Mouse (Mus musculus): Measurements from ENCODE around the gene Cacna1a. TPM values are rescaled to one million over a fixed set of nuclear protein-coding genes. Genes with fewer than 3 reads are reported as not detected.

The Cacna1a gene
- polyA plus RNA-seq, 1 experiment from 2014 or later, result 8.3 TPM

GRCm38 (mm10) chr8:84565577-84566360, 177.5 kb downstream of the Cacna1a start:
- 57% methylated on average over 25 of the region's 25 CpGs for WGBS
- Histone ChIP-seq H3K27me3 (peaks cover 47% of the 10 kb centered on the region), H3K4me1 (replicated peaks) (peaks cover 8% of the 10 kb centered on the region; the same call in 1 of the 2 replicates), H3K4me3 (no peak overlapping the region), H3K27ac (no peak overlapping the region), H3K9ac (no peak overlapping the region), H3K4me2 (no peak overlapping the region), H3K9me3 (replicated peaks) (no peaks in the 10 kb centered on the region), H3K36me3 (no peaks in the 10 kb centered on the region)
- no peak for ATAC-seq (replicated peaks; ENCODE audit: insufficient number of reproducible peaks, insufficient read depth, low FRiP score, low read depth)

- peaks cover 38% of the 10 kb centered on the region for H3K27me3 ChIP-seq
- H3K9me3 ChIP-seq (replicated peaks), result no peaks in the 10 kb centered on the region
- no peak overlapping the region for H3K4me3 ChIP-seq
- peaks cover 8% of the 10 kb centered on the region; the same call in 1 of the 2 replicates for H3K4me1 ChIP-seq (replicated peaks)
- H3K27ac ChIP-seq, result no peak overlapping the region
- peak; percentile 24; the same call in 1 of the 2 replicates for ATAC-seq (replicated peaks; ENCODE audit: insufficient number of reproducible peaks, insufficient read depth, low FRiP score, low read depth)
- no peaks in the 10 kb centered on the region for H3K36me3 ChIP-seq
- no peak overlapping the region for H3K4me2 ChIP-seq
- 60% methylated on average over 12 of the region's 12 CpGs for WGBS
- no peak overlapping the region for H3K9ac ChIP-seq
Measured at GRCm38 (mm10) chr8:84566816-84567413, 178.7 kb downstream of the Cacna1a start.

GRCm38 (mm10) chr8:84567541-84567940, 179.3 kb downstream of the Cacna1a start:
- Histone ChIP-seq H3K9ac (no peak overlapping the region), H3K9me3 (replicated peaks) (no peaks in the 10 kb centered on the region), H3K4me3 (no peak overlapping the region), H3K4me1 (replicated peaks) (peaks cover 8% of the 10 kb centered on the region; the same call in 1 of the 2 replicates), H3K4me2 (no peak overlapping the region), H3K36me3 (no peaks in the 10 kb centered on the region), H3K27me3 (peaks cover 38% of the 10 kb centered on the region), H3K27ac (no peak overlapping the region)
- ATAC-seq (replicated peaks; ENCODE audit: insufficient number of reproducible peaks, insufficient read depth, low FRiP score, low read depth), result no peak
- WGBS, result 60% methylated on average over 19 of the region's 19 CpGs

DNA sequence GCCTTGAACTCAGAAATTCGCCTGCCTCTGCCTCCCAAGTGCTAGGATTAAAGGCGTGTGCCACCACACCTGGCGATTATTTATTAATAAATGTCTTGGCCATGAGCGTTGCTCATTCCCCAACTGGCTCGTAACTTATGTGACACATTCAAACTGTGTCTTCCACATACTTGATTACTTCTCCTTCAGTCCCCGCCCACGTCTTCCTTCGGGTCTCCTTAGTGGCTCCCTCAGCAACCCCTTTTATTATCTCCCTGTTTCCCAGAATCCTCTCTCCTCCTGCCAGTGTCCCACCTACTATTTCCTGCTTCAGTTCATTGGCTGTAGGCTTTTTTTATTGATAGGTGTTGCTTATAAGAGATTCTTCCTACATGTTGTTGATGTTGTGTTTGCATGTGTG, 180.5 kb downstream of the Cacna1a start:
- no peaks in the 10 kb centered on the region for H3K36me3 ChIP-seq
- no peak overlapping the region for H3K27ac ChIP-seq
- no peak overlapping the region for H3K9ac ChIP-seq
- no peak overlapping the region for H3K4me2 ChIP-seq
- H3K4me3 ChIP-seq, result no peak overlapping the region
- peaks cover 8% of the 10 kb centered on the region; the same call in 1 of the 2 replicates for H3K4me1 ChIP-seq (replicated peaks)
- 82% methylated on average over 8 of the region's 8 CpGs for WGBS
- no peaks in the 10 kb centered on the region for H3K9me3 ChIP-seq (replicated peaks)
- ATAC-seq (replicated peaks; ENCODE audit: insufficient number of reproducible peaks, insufficient read depth, low FRiP score, low read depth), result no peak
- H3K27me3 ChIP-seq, result peaks cover 36% of the 10 kb centered on the region

DNA sequence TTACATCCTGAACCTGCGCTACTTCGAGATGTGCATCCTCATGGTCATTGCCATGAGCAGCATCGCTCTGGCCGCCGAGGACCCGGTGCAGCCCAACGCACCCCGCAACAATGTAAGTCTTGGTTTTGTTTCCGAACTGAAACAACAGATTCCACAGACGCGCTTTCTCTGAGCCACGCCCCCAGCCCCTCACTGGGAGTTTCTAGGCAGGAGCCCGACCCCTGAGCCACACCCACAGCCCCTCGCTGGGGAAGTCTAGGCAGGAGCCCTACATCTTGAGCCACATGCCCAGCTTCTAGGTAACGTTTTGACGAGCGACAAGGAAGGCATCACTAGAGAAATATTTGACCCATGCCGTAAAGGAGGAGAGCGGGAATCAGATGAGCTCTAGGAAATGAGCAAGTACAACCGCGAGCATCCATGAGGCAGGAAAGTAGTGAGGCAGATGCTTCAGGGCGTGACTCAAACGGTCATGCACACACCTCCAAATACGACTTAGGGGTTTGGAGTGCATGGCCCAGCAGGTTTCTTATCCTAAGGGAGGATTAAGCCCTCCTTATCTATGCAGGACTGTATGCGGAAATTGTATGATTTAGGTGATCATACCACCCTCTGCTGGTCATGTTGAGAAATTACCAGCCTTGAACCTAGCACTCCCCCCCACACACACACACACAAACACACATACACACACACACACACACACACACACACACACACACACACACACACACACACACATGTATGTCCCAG, 181.9 kb downstream of the Cacna1a start:
- H3K27me3 ChIP-seq, result peaks cover 30% of the 10 kb centered on the region
- peak overlapping the region; percentile 36; the same call in 1 of the 2 replicates for H3K4me2 ChIP-seq
- no peak overlapping the region for H3K27ac ChIP-seq
- H3K9ac ChIP-seq, result no peak overlapping the region
- no peaks in the 10 kb centered on the region for H3K36me3 ChIP-seq
- WGBS, result 25% methylated on average over 25 of the region's 25 CpGs
- peaks cover 8% of the 10 kb centered on the region; the same call in 1 of the 2 replicates for H3K4me1 ChIP-seq (replicated peaks)
- no peak for ATAC-seq (replicated peaks; ENCODE audit: insufficient number of reproducible peaks, insufficient read depth, low FRiP score, low read depth)
- no peak overlapping the region for H3K4me3 ChIP-seq
- H3K9me3 ChIP-seq (replicated peaks), result no peaks in the 10 kb centered on the region

- no peaks in the 10 kb centered on the region for H3K27me3 ChIP-seq
- 79% methylated on average over 4 of the region's 4 CpGs for WGBS
- no peak overlapping the region for H3K4me3 ChIP-seq
- no peak overlapping the region for H3K4me2 ChIP-seq
- no peaks in the 10 kb centered on the region for H3K9me3 ChIP-seq (replicated peaks)
- ATAC-seq (replicated peaks; ENCODE audit: insufficient number of reproducible peaks, insufficient read depth, low FRiP score, low read depth), result no peak
- no peaks in the 10 kb centered on the region for H3K36me3 ChIP-seq
- 0 out of 2 replicates have a peak, but pooled peaks cover 3% of the 10 kb centered on the region for H3K4me1 ChIP-seq (replicated peaks)
- H3K9ac ChIP-seq, result no peak overlapping the region
- no peak overlapping the region for H3K27ac ChIP-seq
Measured at GRCm38 (mm10) chr8:84577432-84577831, 189.2 kb downstream of the Cacna1a start.

- no peak overlapping the region for H3K9ac ChIP-seq
- H3K4me3 ChIP-seq, result no peak overlapping the region
- H3K36me3 ChIP-seq, result no peaks in the 10 kb centered on the region
- no peaks in the 10 kb centered on the region for H3K27me3 ChIP-seq
- no peak overlapping the region for H3K27ac ChIP-seq
- H3K9me3 ChIP-seq (replicated peaks), result no peaks in the 10 kb centered on the region
- no peak overlapping the region for H3K4me2 ChIP-seq
- WGBS, result 15% methylated on average over 3 of the region's 3 CpGs
- 0 out of 2 replicates have a peak, but pooled peaks cover 3% of the 10 kb centered on the region for H3K4me1 ChIP-seq (replicated peaks)
- peak; percentile 7; the same call in 1 of the 2 replicates for ATAC-seq (replicated peaks; ENCODE audit: insufficient number of reproducible peaks, insufficient read depth, low FRiP score, low read depth)
Measured at GRCm38 (mm10) chr8:84579595-84579994, 191.4 kb downstream of the Cacna1a start.

DNA sequence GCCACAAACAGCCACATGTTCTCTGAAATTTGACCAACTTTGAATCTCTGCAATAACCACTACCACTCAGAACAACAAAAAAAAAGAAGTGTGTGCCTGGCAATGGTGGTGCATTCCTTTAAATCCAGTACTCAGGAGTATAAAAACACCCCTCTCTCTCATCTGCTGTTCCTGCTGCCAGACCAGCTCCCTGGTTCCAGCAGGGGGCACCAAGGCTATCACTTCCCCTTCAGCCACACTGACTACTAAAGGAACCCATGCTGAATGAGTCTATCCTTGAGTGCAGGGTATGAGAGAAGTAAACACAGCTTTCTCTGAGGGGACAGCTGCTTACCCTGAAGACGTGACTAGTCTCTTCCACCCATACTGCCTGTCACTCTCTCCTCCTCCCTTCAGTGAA, 197.1 kb downstream of the Cacna1a start:
- H3K9ac ChIP-seq, result no peak overlapping the region
- H3K27me3 ChIP-seq, result no peaks in the 10 kb centered on the region
- H3K4me1 ChIP-seq (replicated peaks), result peaks cover 11% of the 10 kb centered on the region; the same call in 1 of the 2 replicates
- H3K9me3 ChIP-seq (replicated peaks), result no peaks in the 10 kb centered on the region
- 32% methylated on average over 1 of the region's 1 CpGs for WGBS
- no peak for ATAC-seq (replicated peaks; ENCODE audit: insufficient number of reproducible peaks, insufficient read depth, low FRiP score, low read depth)
- no peak overlapping the region for H3K4me2 ChIP-seq
- H3K36me3 ChIP-seq, result no peaks in the 10 kb centered on the region
- H3K27ac ChIP-seq, result no peak overlapping the region
- no peak overlapping the region for H3K4me3 ChIP-seq

DNA sequence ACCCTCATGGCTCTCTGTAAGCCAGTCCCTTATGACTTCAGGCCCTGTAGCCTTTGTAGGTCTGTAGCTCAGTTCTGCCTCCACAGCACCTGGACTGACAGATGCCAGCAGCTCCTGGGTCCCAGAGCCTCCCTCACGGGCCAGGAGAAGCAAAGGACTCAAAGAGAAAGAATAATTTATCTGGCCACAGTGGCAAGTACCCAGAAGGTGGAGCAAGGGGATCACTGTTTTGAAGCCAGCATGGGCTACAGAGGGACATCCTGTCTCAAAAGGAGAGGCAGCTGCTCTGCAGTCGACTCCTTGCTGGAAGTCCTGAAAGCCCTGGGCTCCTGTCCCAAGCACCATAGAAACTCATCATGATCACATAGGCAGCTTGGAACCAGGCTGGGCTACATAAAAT, 198.0 kb downstream of the Cacna1a start:
- H3K36me3 ChIP-seq, result no peaks in the 10 kb centered on the region
- H3K27ac ChIP-seq, result no peak overlapping the region
- 50% methylated on average over 2 of the region's 2 CpGs for WGBS
- H3K9ac ChIP-seq, result no peak overlapping the region
- no peaks in the 10 kb centered on the region for H3K9me3 ChIP-seq (replicated peaks)
- H3K4me3 ChIP-seq, result no peak overlapping the region
- H3K4me2 ChIP-seq, result no peak overlapping the region
- ATAC-seq (replicated peaks; ENCODE audit: insufficient number of reproducible peaks, insufficient read depth, low FRiP score, low read depth), result no peak
- peaks cover 11% of the 10 kb centered on the region; the same call in 1 of the 2 replicates for H3K4me1 ChIP-seq (replicated peaks)
- H3K27me3 ChIP-seq, result no peaks in the 10 kb centered on the region

- peaks cover 15% of the 10 kb centered on the region for H3K4me1 ChIP-seq (replicated peaks)
- ATAC-seq (replicated peaks; ENCODE audit: insufficient number of reproducible peaks, insufficient read depth, low FRiP score, low read depth), result 0 out of 2 replicates have a peak, but pooled peaks have one; percentile 69
- H3K4me2 ChIP-seq, result no peak overlapping the region
- peak overlapping the region; percentile 57; the same call in 1 of the 2 replicates for H3K27ac ChIP-seq
- H3K9me3 ChIP-seq (replicated peaks), result no peaks in the 10 kb centered on the region
- WGBS, result 38% methylated on average over 11 of the region's 11 CpGs
- H3K27me3 ChIP-seq, result no peaks in the 10 kb centered on the region
- no peak overlapping the region for H3K9ac ChIP-seq
- H3K36me3 ChIP-seq, result no peaks in the 10 kb centered on the region
- no peak overlapping the region for H3K4me3 ChIP-seq
Measured at GRCm38 (mm10) chr8:84588498-84588897, 200.3 kb downstream of the Cacna1a start.

GRCm38 (mm10) chr8:84592015-84592662, 203.9 kb downstream of the Cacna1a start:
- Histone ChIP-seq H3K4me1 (replicated peaks) (peaks cover 15% of the 10 kb centered on the region), H3K9ac (no peak overlapping the region), H3K4me3 (no peak overlapping the region), H3K9me3 (replicated peaks) (no peaks in the 10 kb centered on the region), H3K4me2 (no peak overlapping the region), H3K27me3 (no peaks in the 10 kb centered on the region), H3K36me3 (no peaks in the 10 kb centered on the region), H3K27ac (no peak overlapping the region)
- 14% methylated on average over 15 of the region's 15 CpGs for WGBS
- ATAC-seq (replicated peaks; ENCODE audit: insufficient number of reproducible peaks, insufficient read depth, low FRiP score, low read depth), result no peak; the same call in 1 of the 2 replicates
